Mouse (Mus musculus): ENCODE measurements around the gene Clmp.

GRCm38 (mm10) chr9:40651239-40651859, 34.4 kb upstream of the Clmp start:
- TF ChIP-seq CTCF (IDR thresholded peaks at IDR 0.05; ENCODE audit: insufficient read depth, low read length) (no peak), POLR2A (IDR thresholded peaks at IDR 0.05; ENCODE audit: borderline replicate concordance, extremely low read depth, low read depth, low read length) (no peak)
